In genomic region chr13:99111736-99112386, GRCm38 (mm10) we compare ENCODE assay signal across 20 mouse cellular contexts.
"Had no signal": no experiment of that assay in that cellular context is flagged by ENCODE, and none has a peak within 500 bp of the region (broad histone marks: within the 10 kb centered on the region; RNA-seq: fewer than 3 reads in every experiment).

No protein-coding gene starts in this region.

- H3K4me3 ChIP-seq: layer of hippocampus, adult 2 months; limb, embryonic 10.5 days; limb, embryonic 13.5 days; lung, embryonic 15.5 days; megakaryocyte, embryonic 14.5 days; midbrain, embryonic 10.5 days; midbrain, embryonic 13.5 days; myocyte; neural tube, embryonic 13.5 days had no signal

- H3K27me3 ChIP-seq: limb, embryonic 13.5 days; lung, embryonic 15.5 days; midbrain, embryonic 13.5 days; neural tube, embryonic 13.5 days had no signal

- H3K9me3 ChIP-seq: limb, embryonic 10.5 days; limb, embryonic 13.5 days; lung, embryonic 15.5 days; midbrain, embryonic 10.5 days; midbrain, embryonic 13.5 days; neural tube, embryonic 13.5 days had no signal

- H3K36me3 ChIP-seq: limb, embryonic 10.5 days; limb, embryonic 13.5 days; lung, embryonic 15.5 days; midbrain, embryonic 10.5 days; midbrain, embryonic 13.5 days; neural tube, embryonic 13.5 days had no signal

- H3K27ac ChIP-seq: kidney, postnatal 0 days; layer of hippocampus, adult 2 months; limb, embryonic 10.5 days; limb, embryonic 13.5 days; lung, embryonic 15.5 days; midbrain, embryonic 10.5 days; midbrain, embryonic 13.5 days; neural tube, embryonic 13.5 days had no signal

- H3K4me1 ChIP-seq: limb, embryonic 10.5 days; limb, embryonic 13.5 days; lung, embryonic 15.5 days; midbrain, embryonic 10.5 days; midbrain, embryonic 13.5 days; neural tube, embryonic 13.5 days had no signal

- ATAC-seq: intestine, postnatal 0 days; midbrain, embryonic 13.5 days; midbrain, embryonic 16.5 days had no signal

- H3K4me2 ChIP-seq: limb, embryonic 13.5 days; lung, embryonic 15.5 days; midbrain, embryonic 13.5 days; neural tube, embryonic 13.5 days had no signal

- DNase-seq: kidney, adult 2 months; kidney, postnatal 25 days; layer of hippocampus, adult 9-11 months; lung, adult 18-20 months; lung, postnatal 10 days; lung, postnatal 36 days; retina, postnatal 1 day; thymus, postnatal 25 days had no signal

- H3K9ac ChIP-seq: limb, embryonic 13.5 days; lung, embryonic 15.5 days; midbrain, embryonic 13.5 days; neural tube, embryonic 13.5 days had no signal
